Mouse (Mus musculus) midbrain, embryonic 13.5 days (tissue): ENCODE measurements around the gene Arid3a. TPM values are rescaled to one million over a fixed set of nuclear protein-coding genes. Genes with fewer than 3 reads are reported as not detected.

Source experiments
- ATAC-seq: fragments of 200-750 bp; cut with Nextera tagmentation; 2 replicates; pipeline ENCODE4 v1.8.0; 2017; ENCODE audit warnings: mild to moderate bottlenecking, moderate TSS enrichment, moderate library complexity
- H3K27ac ChIP-seq: fragments of 300-500 bp; sonication (generic); 2 replicates; pipeline ENCODE4 v1.5.1; 2015; ENCODE audit warnings: inconsistent platforms, mild to moderate bottlenecking, moderate library complexity
- H3K27me3 ChIP-seq: fragments of 300-500 bp; sonication (generic); 2 replicates; pipeline ENCODE4 v1.6.1; 2015; ENCODE audit warnings: mild to moderate bottlenecking, inconsistent platforms
- H3K36me3 ChIP-seq: fragments of 300-500 bp; sonication (generic); 2 replicates; pipeline ENCODE4 v1.6.1; 2015; ENCODE audit warnings: mild to moderate bottlenecking, inconsistent platforms
- H3K4me1 ChIP-seq: fragments of 300-500 bp; sonication (generic); replicated peaks from 2 replicates; pipeline ENCODE4 v1.6.1; 2015; ENCODE audit warnings: inconsistent platforms
- H3K4me2 ChIP-seq: fragments of 300-500 bp; sonication (generic); replicated peaks from 2 replicates; pipeline ENCODE4 v1.6.1; 2015; ENCODE audit warnings: moderate library complexity, mild to moderate bottlenecking, inconsistent platforms
- H3K4me3 ChIP-seq: fragments of 300-500 bp; sonication (generic); replicated peaks from 2 replicates; pipeline ENCODE4 v1.5.1; 2015; ENCODE audit warnings: mild to moderate bottlenecking, inconsistent platforms
- H3K9ac ChIP-seq: fragments of 300-500 bp; sonication (generic); replicated peaks from 2 replicates; pipeline ENCODE4 v1.6.1; 2015; ENCODE audit warnings: mild to moderate bottlenecking, inconsistent platforms
- H3K9me3 ChIP-seq: fragments of 300-500 bp; sonication (generic); 2 replicates; pipeline ENCODE4 v1.6.1; 2016; ENCODE audit warnings: mild to moderate bottlenecking, inconsistent platforms
- WGBS: fragments of 180-500 bp; shearing (Covaris S2); methylation state at CpG from one replicate; pipeline ENCODE4 v1.1.7; 2015; 5-methylcytosine and 5-hydroxymethylcytosine counted together
- polyA plus RNA-seq: library from polyadenylated mRNA; unstranded; fragments of >200 nt; fragmentation: Nextera tagmentation; extraction: Ambion mirVana; gene quantifications from 2 replicates; pipeline ENCODE4 v1.2.1, GENCODE M21; 2015

The Arid3a gene
- polyA plus RNA-seq, 1 experiment from 2014 or later, result 3.9 TPM

DNA sequence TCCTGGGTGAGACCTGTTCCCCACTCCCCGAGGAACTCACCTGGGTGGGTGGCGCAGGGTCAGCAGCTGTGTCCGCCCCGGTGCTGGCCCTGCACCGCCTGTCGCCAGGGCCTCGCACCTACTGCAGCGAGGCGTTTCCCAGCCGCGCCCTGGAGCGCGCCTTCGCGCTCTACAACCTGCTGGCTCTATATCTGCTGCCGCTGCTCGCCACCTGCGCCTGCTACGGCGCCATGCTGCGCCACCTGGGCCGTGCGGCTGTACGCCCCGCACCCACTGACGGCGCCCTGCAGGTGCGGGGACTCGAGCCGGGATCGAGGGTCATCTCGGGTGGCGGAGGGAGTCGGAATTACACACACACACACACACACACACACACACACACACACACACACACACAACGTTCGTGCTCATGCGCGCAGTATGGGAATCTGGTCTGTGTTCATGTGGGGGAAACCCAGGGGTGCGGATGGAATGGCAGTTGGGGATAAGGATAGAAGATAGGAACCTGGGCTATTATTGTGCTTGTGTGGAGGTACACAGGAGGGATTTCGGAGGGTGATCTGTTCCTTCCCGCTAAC is 5.8 kb upstream of the Arid3a start, which contains the start of gene R3hdm4:
R3hdm4 (minus strand) TSS at position 251 of the 578 bp plus-strand sequence.
- peak within 1 kb of the TSS; percentile 43 for H3K4me2 ChIP-seq
- H3K27me3 ChIP-seq, result peaks cover 67% of the 10 kb centered on the region
- WGBS, result 4% methylated on average over 41 of the region's 41 CpGs
- H3K9me3 ChIP-seq, result no peaks in the 10 kb centered on the region
- H3K9ac ChIP-seq, result peak within 1 kb of the TSS; percentile 37
- peaks cover 50% of the 10 kb centered on the region for H3K4me1 ChIP-seq
- ATAC-seq, result no peak
- H3K36me3 ChIP-seq, result no peaks in the 10 kb centered on the region
- H3K4me3 ChIP-seq, result peak within 1 kb of the TSS; percentile 31
- H3K27ac ChIP-seq, result no peak within 1 kb of the TSS

DNA sequence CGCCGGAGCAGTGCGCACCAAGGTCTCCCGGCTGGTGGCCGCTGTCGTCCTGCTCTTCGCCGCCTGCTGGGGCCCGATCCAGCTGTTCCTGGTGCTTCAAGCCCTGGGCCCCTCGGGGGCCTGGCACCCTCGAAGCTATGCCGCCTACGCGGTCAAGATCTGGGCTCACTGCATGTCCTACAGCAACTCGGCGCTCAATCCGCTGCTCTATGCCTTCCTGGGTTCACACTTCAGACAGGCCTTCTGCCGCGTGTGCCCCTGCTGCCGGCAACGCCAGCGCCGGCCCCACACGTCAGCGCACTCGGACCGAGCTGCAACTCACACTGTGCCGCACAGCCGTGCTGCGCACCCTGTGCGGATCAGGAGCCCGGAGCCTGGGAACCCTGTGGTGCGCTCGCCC is 5.3 kb upstream of the Arid3a start:
- no peaks in the 10 kb centered on the region for H3K36me3 ChIP-seq

GRCm38 (mm10) chr10:79924998-79925784 is 1.7 kb upstream of the Arid3a start:
- Histone ChIP-seq H3K27me3 (peaks cover 37% of the 10 kb centered on the region), H3K9ac (no peak overlapping the region), H3K4me2 (peak overlapping the region; percentile 91), H3K36me3 (no peaks in the 10 kb centered on the region), H3K27ac (no peak overlapping the region), H3K9me3 (no peaks in the 10 kb centered on the region), H3K4me1 (peaks cover 48% of the 10 kb centered on the region), H3K4me3 (0 out of 2 replicates have a peak overlapping the region, but pooled peaks have one; percentile 81)
- 13% methylated on average over 29 of the region's 29 CpGs for WGBS
- no peak for ATAC-seq

More for the DNA sequence above, 5.3 kb upstream of the Arid3a start:
- Histone ChIP-seq H3K4me3 (peak overlapping the region; percentile 31), H3K27ac (no peak overlapping the region), H3K9ac (peak overlapping the region; percentile 37), H3K9me3 (no peaks in the 10 kb centered on the region), H3K4me1 (peaks cover 52% of the 10 kb centered on the region), H3K4me2 (peak overlapping the region; percentile 43), H3K27me3 (peaks cover 67% of the 10 kb centered on the region)
- no peak for ATAC-seq
- WGBS, result 1% methylated on average over 34 of the region's 34 CpGs

GRCm38 (mm10) chr10:79925785-79926490 is 905 bp upstream of the Arid3a start:
- Histone ChIP-seq H3K27me3 (peaks cover 30% of the 10 kb centered on the region), H3K27ac (no peak overlapping the region)

GRCm38 (mm10) chr10:79927324-79928029 is 634 bp downstream of the Arid3a start:
- H3K4me1 ChIP-seq, result peaks cover 49% of the 10 kb centered on the region
- H3K36me3 ChIP-seq, result peaks cover 21% of the 10 kb centered on the region
- ATAC-seq, result peak; percentile 48
- H3K4me3 ChIP-seq, result peak overlapping the region; percentile 81
- peak overlapping the region; percentile 89 for H3K27ac ChIP-seq
- H3K9me3 ChIP-seq, result no peaks in the 10 kb centered on the region
- H3K9ac ChIP-seq, result peak overlapping the region; percentile 87
- peak overlapping the region; percentile 91 for H3K4me2 ChIP-seq
- H3K27me3 ChIP-seq, result peaks cover 14% of the 10 kb centered on the region
- WGBS, result under 1% methylated on average over 53 of the region's 54 CpGs

More at GRCm38 (mm10) chr10:79925785-79926490, 905 bp upstream of the Arid3a start:
- Histone ChIP-seq H3K4me2 (peak overlapping the region; percentile 91), H3K4me3 (peak overlapping the region; percentile 81), H3K9ac (peak overlapping the region; percentile 87), H3K4me1 (peaks cover 48% of the 10 kb centered on the region), H3K36me3 (peaks cover 5% of the 10 kb centered on the region), H3K9me3 (no peaks in the 10 kb centered on the region)
- ATAC-seq, result no peak; the same call in 1 of the 2 replicates
- 14% methylated on average over 14 of the region's 15 CpGs for WGBS

- ATAC-seq, result no peak
These were observed 1.3 kb downstream of the Arid3a start for GRCm38 (mm10) chr10:79928030-79928694.

GRCm38 (mm10) chr10:79928907-79929701 is 2.3 kb downstream of the Arid3a start:
- ATAC-seq, result no peak
- WGBS, result 19% methylated on average over 9 of the region's 9 CpGs
- Histone ChIP-seq H3K4me1 (peaks cover 63% of the 10 kb centered on the region), H3K27me3 (no peaks in the 10 kb centered on the region; the same call in 1 of the 2 replicates), H3K9me3 (no peaks in the 10 kb centered on the region), H3K4me3 (peak overlapping the region; percentile 81), H3K27ac (peak overlapping the region; percentile 89), H3K4me2 (peak overlapping the region; percentile 91), H3K9ac (peak overlapping the region; percentile 87), H3K36me3 (peaks cover 33% of the 10 kb centered on the region)

More at GRCm38 (mm10) chr10:79928030-79928694, 1.3 kb downstream of the Arid3a start:
- no peaks in the 10 kb centered on the region for H3K9me3 ChIP-seq
- H3K36me3 ChIP-seq, result peaks cover 27% of the 10 kb centered on the region
- H3K4me3 ChIP-seq, result peak overlapping the region; percentile 81
- H3K4me1 ChIP-seq, result peaks cover 55% of the 10 kb centered on the region
- H3K9ac ChIP-seq, result peak overlapping the region; percentile 87
- H3K27ac ChIP-seq, result peak overlapping the region; percentile 89
- peak overlapping the region; percentile 91 for H3K4me2 ChIP-seq
- WGBS, result 1% methylated on average over 29 of the region's 29 CpGs
- peaks cover 7% of the 10 kb centered on the region for H3K27me3 ChIP-seq

DNA sequence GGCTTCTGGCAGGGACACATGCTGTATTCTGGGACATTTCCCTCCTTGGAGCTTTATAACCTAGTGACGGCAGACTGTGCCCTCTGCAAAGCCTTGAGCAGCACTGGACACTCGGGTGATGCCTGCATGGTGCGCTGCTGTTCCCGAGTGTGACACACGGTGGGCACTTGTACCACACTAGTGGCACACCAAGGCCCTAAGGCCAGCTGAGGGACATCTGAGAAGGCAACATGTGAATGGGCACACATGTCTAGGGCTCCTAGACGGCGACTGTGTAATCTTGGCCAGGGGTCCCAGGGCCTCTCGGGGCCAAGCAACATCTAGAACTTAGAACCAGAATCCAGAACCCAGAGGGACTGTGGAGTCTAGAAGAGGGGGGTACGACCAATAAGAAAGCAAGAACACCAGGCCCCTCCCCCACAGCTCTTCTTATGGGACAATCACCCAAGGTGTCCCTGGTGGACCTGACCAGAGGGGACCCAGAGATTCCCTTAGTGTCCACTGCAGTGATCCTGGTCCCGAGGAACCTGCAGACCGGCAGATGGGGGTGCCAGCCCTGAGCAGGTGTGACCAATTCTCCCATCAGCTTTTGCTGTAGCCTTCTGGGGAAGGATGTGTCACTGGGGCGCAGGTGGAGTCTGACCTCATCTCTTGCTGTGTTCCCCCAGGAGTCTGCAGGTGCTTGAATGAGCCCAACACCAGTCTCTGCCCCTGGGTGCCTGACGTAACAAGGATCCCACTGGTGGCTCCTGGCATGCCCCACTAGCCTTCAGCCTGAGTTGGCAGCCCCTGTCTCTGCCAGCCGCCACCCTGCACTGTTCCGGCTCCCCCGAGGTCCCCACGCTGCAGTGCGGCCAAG is 3.4 kb downstream of the Arid3a start:
- peak overlapping the region; percentile 91 for H3K4me2 ChIP-seq
- H3K9ac ChIP-seq, result peak overlapping the region; percentile 3; the same call in 1 of the 2 replicates
- peak overlapping the region; percentile 81; the same call in 1 of the 2 replicates for H3K4me3 ChIP-seq
- no peak overlapping the region for H3K27ac ChIP-seq
- no peaks in the 10 kb centered on the region for H3K9me3 ChIP-seq
- 89% methylated on average over 18 of the region's 18 CpGs for WGBS
- no peak for ATAC-seq
- peaks cover 41% of the 10 kb centered on the region for H3K36me3 ChIP-seq
- peaks cover 73% of the 10 kb centered on the region for H3K4me1 ChIP-seq
- no peaks in the 10 kb centered on the region for H3K27me3 ChIP-seq

- Histone ChIP-seq H3K9ac (no peak overlapping the region; the same call in 1 of the 2 replicates), H3K9me3 (no peaks in the 10 kb centered on the region), H3K27ac (no peak overlapping the region), H3K4me3 (no peak overlapping the region), H3K36me3 (peaks cover 42% of the 10 kb centered on the region), H3K27me3 (no peaks in the 10 kb centered on the region), H3K4me1 (peaks cover 69% of the 10 kb centered on the region), H3K4me2 (no peak overlapping the region)
- 81% methylated on average over 16 of the region's 16 CpGs for WGBS
- no peak for ATAC-seq
These were observed 4.0 kb downstream of the Arid3a start for GRCm38 (mm10) chr10:79930826-79931186.

GRCm38 (mm10) chr10:79931797-79932196 is 5.0 kb downstream of the Arid3a start:
- 90% methylated on average over 9 of the region's 9 CpGs for WGBS
- Histone ChIP-seq H3K36me3 (peaks cover 45% of the 10 kb centered on the region), H3K9me3 (no peaks in the 10 kb centered on the region), H3K4me1 (peaks cover 68% of the 10 kb centered on the region), H3K9ac (0 out of 2 replicates have a peak overlapping the region, but pooled peaks have one; percentile 54), H3K4me2 (no peak overlapping the region), H3K27ac (no peak overlapping the region; the same call in 1 of the 2 replicates), H3K27me3 (no peaks in the 10 kb centered on the region), H3K4me3 (no peak overlapping the region)
- ATAC-seq, result no peak
